In genomic region chr15:89522566-89523282, GRCm38 (mm10) we compare ENCODE assay signal across 9 mouse cellular contexts. TPM values are rescaled to one million over a fixed set of nuclear protein-coding genes. Genes with fewer than 3 reads are reported as not detected.
A peak's percentile ranks its signal among the peaks of the same experiment; 100 is the strongest.
DNase-seq lines count a peak whose midpoint lies in the region; ATAC-seq and TF ChIP-seq lines count a peak whose summit lies in the region.
"Had no signal": no experiment of that assay in that cellular context is flagged by ENCODE, and none has a peak within 500 bp of the region (broad histone marks: within the 10 kb centered on the region; RNA-seq: fewer than 3 reads in every experiment).

No protein-coding gene starts in this region.

- peak overlapping the region; percentile 69 for H3K4me3 ChIP-seq in forebrain, embryonic 10.5 days
- no peak overlapping the region for H3K4me3 ChIP-seq in forebrain, embryonic 16.5 days (replicated peaks; ENCODE audit: low read length)
- no peak overlapping the region for H3K4me3 ChIP-seq in lung, postnatal 0 days (ENCODE audit: low read depth, low read length)
- peak overlapping the region; percentile 67; the same call in 1 of the 2 replicates for H3K4me3 ChIP-seq in hindbrain, postnatal 0 days (ENCODE audit: low read length)
- peak overlapping the region; percentile 54; the same call in 1 of the 2 replicates for H3K4me3 ChIP-seq in neural tube, embryonic 15.5 days (replicated peaks)

- peaks cover 52% of the 10 kb centered on the region for H3K27me3 ChIP-seq in forebrain, embryonic 10.5 days (ENCODE audit: poor library complexity, severe bottlenecking)
- H3K27me3 ChIP-seq in forebrain, embryonic 16.5 days (replicated peaks; ENCODE audit: control insufficient read depth, insufficient read depth, low read length), result peaks cover 3% of the 10 kb centered on the region; the same call in 1 of the 2 replicates
- H3K27me3 ChIP-seq in lung, postnatal 0 days (replicated peaks; ENCODE audit: insufficient read depth, low read length), result no peaks in the 10 kb centered on the region
- H3K27me3 ChIP-seq in hindbrain, postnatal 0 days (ENCODE audit: insufficient read depth, low read length), result no peaks in the 10 kb centered on the region
- peaks cover 27% of the 10 kb centered on the region for H3K27me3 ChIP-seq in neural tube, embryonic 15.5 days (replicated peaks)

- no peaks in the 10 kb centered on the region for H3K9me3 ChIP-seq in forebrain, embryonic 10.5 days
- H3K9me3 ChIP-seq in forebrain, embryonic 16.5 days (ENCODE audit: control insufficient read depth, low read length), result no peaks in the 10 kb centered on the region
- no peaks in the 10 kb centered on the region for H3K9me3 ChIP-seq in lung, postnatal 0 days (ENCODE audit: low read length)
- no peaks in the 10 kb centered on the region for H3K9me3 ChIP-seq in hindbrain, postnatal 0 days (ENCODE audit: low read length)
- no peaks in the 10 kb centered on the region for H3K9me3 ChIP-seq in neural tube, embryonic 15.5 days (replicated peaks)

- peaks cover 9% of the 10 kb centered on the region; the same call in 1 of the 2 replicates for H3K36me3 ChIP-seq in forebrain, embryonic 10.5 days (replicated peaks)
- no peaks in the 10 kb centered on the region for H3K36me3 ChIP-seq in forebrain, embryonic 16.5 days (ENCODE audit: control insufficient read depth, insufficient read depth)
- H3K36me3 ChIP-seq in lung, postnatal 0 days (ENCODE audit: insufficient read depth, low read length), result no peaks in the 10 kb centered on the region
- no peaks in the 10 kb centered on the region; the same call in 1 of the 2 replicates for H3K36me3 ChIP-seq in hindbrain, postnatal 0 days (ENCODE audit: insufficient read depth, low read length)
- H3K36me3 ChIP-seq in neural tube, embryonic 15.5 days, result peaks cover 20% of the 10 kb centered on the region; the same call in 1 of the 2 replicates

- no peak for TF ChIP-seq CTCF in lung, postnatal 0 days (IDR thresholded peaks at IDR 0.05)
- TF ChIP-seq CTCF in hindbrain, postnatal 0 days (IDR thresholded peaks at IDR 0.05; ENCODE audit: low read depth), result no peak

- H3K9ac ChIP-seq in forebrain, embryonic 16.5 days (replicated peaks; ENCODE audit: low read depth, low read length), result no peak overlapping the region
- H3K9ac ChIP-seq in lung, postnatal 0 days (replicated peaks; ENCODE audit: low read depth), result no peak overlapping the region
- no peak overlapping the region for H3K9ac ChIP-seq in hindbrain, postnatal 0 days (replicated peaks; ENCODE audit: low read length)
- H3K9ac ChIP-seq in neural tube, embryonic 15.5 days (replicated peaks), result no peak overlapping the region
- H3K9ac ChIP-seq: liver, embryonic 14.5 days had no signal

- H3K4me1 ChIP-seq in forebrain, embryonic 10.5 days, result peaks cover 13% of the 10 kb centered on the region
- peaks cover 6% of the 10 kb centered on the region for H3K4me1 ChIP-seq in forebrain, embryonic 16.5 days (replicated peaks; ENCODE audit: control insufficient read depth, insufficient read depth, low read length)
- H3K4me1 ChIP-seq in lung, postnatal 0 days (ENCODE audit: insufficient read depth, low read depth, low read length), result no peaks in the 10 kb centered on the region
- peaks cover 4% of the 10 kb centered on the region; the same call in 1 of the 2 replicates for H3K4me1 ChIP-seq in hindbrain, postnatal 0 days (ENCODE audit: insufficient read depth, low read length)
- H3K4me1 ChIP-seq in neural tube, embryonic 15.5 days, result peaks cover 15% of the 10 kb centered on the region

- TF ChIP-seq EP300 in lung, postnatal 0 days (IDR thresholded peaks at IDR 0.05), result no peak

- no peak overlapping the region for H3K27ac ChIP-seq in forebrain, embryonic 10.5 days
- no peak overlapping the region for H3K27ac ChIP-seq in forebrain, embryonic 16.5 days (ENCODE audit: low read length)
- no peak overlapping the region for H3K27ac ChIP-seq in lung, postnatal 0 days (ENCODE audit: low read length)
- H3K27ac ChIP-seq in hindbrain, postnatal 0 days, result no peak overlapping the region
- no peak overlapping the region for H3K27ac ChIP-seq in neural tube, embryonic 15.5 days (replicated peaks)
- H3K27ac ChIP-seq: liver, embryonic 14.5 days had no signal

- no peak overlapping the region for H3K4me2 ChIP-seq in forebrain, embryonic 16.5 days (ENCODE audit: low read length)
- no peak overlapping the region; the same call in 1 of the 2 replicates for H3K4me2 ChIP-seq in lung, postnatal 0 days (replicated peaks; ENCODE audit: low read depth, low read length)
- H3K4me2 ChIP-seq in hindbrain, postnatal 0 days (ENCODE audit: low read depth, low read length), result peak overlapping the region; percentile 90
- peak overlapping the region; percentile 81 for H3K4me2 ChIP-seq in neural tube, embryonic 15.5 days

- no peak for ATAC-seq in forebrain, embryonic 16.5 days
- 0 out of 2 replicates have a peak, but pooled peaks have one; percentile 4 for ATAC-seq in lung, postnatal 0 days
- no peak for ATAC-seq in hindbrain, postnatal 0 days
- ATAC-seq in neural tube, embryonic 15.5 days (ENCODE audit: low FRiP score), result no peak

- DNase-seq in forebrain, embryonic 10.5 days (ENCODE audit: extremely low spot score, low spot score), result no peak
- DNase-seq in lung, postnatal 0 days (ENCODE audit: low spot score), result no peak
- no peak for DNase-seq in lung, postnatal 36 days
- no peak for DNase-seq in hindbrain, postnatal 0 days (ENCODE audit: low spot score)
- no peak for DNase-seq in adrenal gland, adult 8-10 months
- DNase-seq in urinary bladder, postnatal 14 days (ENCODE audit: low spot score), result no peak

- 85% methylated on average over 10 of the region's 10 CpGs for WGBS in forebrain, embryonic 10.5 days
- WGBS in forebrain, embryonic 16.5 days, result 84% methylated on average over 10 of the region's 10 CpGs
- WGBS in lung, postnatal 0 days, result 85% methylated on average over 10 of the region's 10 CpGs
- 87% methylated on average over 10 of the region's 10 CpGs for WGBS in hindbrain, postnatal 0 days
- WGBS in neural tube, embryonic 15.5 days, result 88% methylated on average over 10 of the region's 10 CpGs

RNA-seq across cellular contexts. Expression of gene Shank3, which starts 23.3 kb away (rescaled TPM):
- 2.2 and 3.0 TPM in 2 replicates for polyA plus RNA-seq in forebrain, embryonic 10.5 days (2016; fragmentation: Nextera tagmentation; extraction: Ambion mirVana)
- polyA plus RNA-seq in forebrain, embryonic 16.5 days (2015; fragmentation: Nextera tagmentation; extraction: Ambion mirVana), result 9.3 and 14.1 TPM in 2 replicates
- polyA plus RNA-seq in lung, postnatal 0 days (2015; fragmentation: Nextera tagmentation; extraction: Ambion mirVana), result 1.8 and 2.2 TPM in 2 replicates
- total RNA-seq in hindbrain, postnatal 0 days (2014; rRNA removed), result 43.6 and 61.8 TPM in 2 replicates
- 7.1 and 8.7 TPM in 2 replicates for polyA plus RNA-seq in hindbrain, postnatal 0 days (2015; fragmentation: Nextera tagmentation; extraction: Ambion mirVana)
- 8.9 and 9.5 TPM in 2 replicates for polyA plus RNA-seq in neural tube, embryonic 15.5 days (2015; fragmentation: Nextera tagmentation; extraction: Ambion mirVana)
- 10 to 100 TPM; 29.1 to 61.2 (median 42.8) TPM for total RNA-seq in adrenal gland, adult 8-10 months (2022)

RNA-seq across cellular contexts. Expression of gene Acr, which starts 45.4 kb away (rescaled TPM):
- 0.27 TPM in 1 of 2 replicates, not detected in the other for polyA plus RNA-seq in forebrain, embryonic 10.5 days (2016; fragmentation: Nextera tagmentation; extraction: Ambion mirVana)
- polyA plus RNA-seq in forebrain, embryonic 16.5 days (2015; fragmentation: Nextera tagmentation; extraction: Ambion mirVana), result 0.92 and 2.3 TPM in 2 replicates
- 0.08 TPM in 1 of 2 replicates, not detected in the other for polyA plus RNA-seq in lung, postnatal 0 days (2015; fragmentation: Nextera tagmentation; extraction: Ambion mirVana)
- 2.4 and 3.3 TPM in 2 replicates for total RNA-seq in hindbrain, postnatal 0 days (2014; rRNA removed)
- 2.1 TPM in 2 replicates for polyA plus RNA-seq in hindbrain, postnatal 0 days (2015; fragmentation: Nextera tagmentation; extraction: Ambion mirVana)
- 0.31 and 0.95 TPM in 2 replicates for polyA plus RNA-seq in neural tube, embryonic 15.5 days (2015; fragmentation: Nextera tagmentation; extraction: Ambion mirVana)
- total RNA-seq in adrenal gland, adult 8-10 months (2022), result 1 to 10 TPM in 1 of 4 experiments, under 1 TPM in 3; 0.17 to 1.4 (median 0.71) TPM

RNA-seq across cellular contexts. Expression of gene Arsa, which starts 45.5 kb away (rescaled TPM):
- polyA plus RNA-seq in forebrain, embryonic 10.5 days (2016; fragmentation: Nextera tagmentation; extraction: Ambion mirVana), result 10.7 and 11.4 TPM in 2 replicates
- polyA plus RNA-seq in forebrain, embryonic 16.5 days (2015; fragmentation: Nextera tagmentation; extraction: Ambion mirVana), result 23.9 and 27.9 TPM in 2 replicates
- polyA plus RNA-seq in lung, postnatal 0 days (2015; fragmentation: Nextera tagmentation; extraction: Ambion mirVana), result 22.4 and 23.3 TPM in 2 replicates
- total RNA-seq in hindbrain, postnatal 0 days (2014; rRNA removed), result 34.6 and 35.8 TPM in 2 replicates
- 28.5 and 28.9 TPM in 2 replicates for polyA plus RNA-seq in hindbrain, postnatal 0 days (2015; fragmentation: Nextera tagmentation; extraction: Ambion mirVana)
- 27.4 and 29.2 TPM in 2 replicates for polyA plus RNA-seq in neural tube, embryonic 15.5 days (2015; fragmentation: Nextera tagmentation; extraction: Ambion mirVana)
- total RNA-seq in adrenal gland, adult 8-10 months (2022), result 10 to 100 TPM; 16.9 to 32.5 (median 21.6) TPM

Comparison
In these comparisons a context has a peak if more than half of its experiments do, and no peak if none do; other contexts are left out.
1. H3K4me3 ChIP-seq: peak in forebrain, embryonic 10.5 days (single experiment), hindbrain, postnatal 0 days (single experiment) and neural tube, embryonic 15.5 days (single experiment); none in forebrain, embryonic 16.5 days (single experiment) and lung, postnatal 0 days (single experiment).
2. H3K4me2 ChIP-seq: peak in hindbrain, postnatal 0 days (single experiment) and neural tube, embryonic 15.5 days (single experiment); none in forebrain, embryonic 16.5 days (single experiment) and lung, postnatal 0 days (single experiment).